Mouse (Mus musculus) monocyte, adult 5-6 weeks (primary cell): Measurements from ENCODE around the gene Prkca. TPM values are rescaled to one million over a fixed set of nuclear protein-coding genes. Genes with fewer than 3 reads are reported as not detected.

Experiments used
- ATAC-seq: fragments of 153-309, 156-312 bp; replicated peaks from 2 replicates; pipeline ENCODE4 v1.8.0; 2017; ENCODE audit warnings: mild to moderate bottlenecking; ENCODE audit not compliant: low TSS enrichment, insufficient number of reproducible peaks, severe bottlenecking, poor library complexity, low FRiP score
- total RNA-seq: library from RNA; stranded (forward); fragments of 200-1000, 200-491, 200-594 nt; gene quantifications from 3 replicates; pipeline ENCODE4 v1.2.3, GENCODE M21; 2017

The Prkca gene
- total RNA-seq, 1 experiment from 2014 or later = 10.1 TPM

DNA sequence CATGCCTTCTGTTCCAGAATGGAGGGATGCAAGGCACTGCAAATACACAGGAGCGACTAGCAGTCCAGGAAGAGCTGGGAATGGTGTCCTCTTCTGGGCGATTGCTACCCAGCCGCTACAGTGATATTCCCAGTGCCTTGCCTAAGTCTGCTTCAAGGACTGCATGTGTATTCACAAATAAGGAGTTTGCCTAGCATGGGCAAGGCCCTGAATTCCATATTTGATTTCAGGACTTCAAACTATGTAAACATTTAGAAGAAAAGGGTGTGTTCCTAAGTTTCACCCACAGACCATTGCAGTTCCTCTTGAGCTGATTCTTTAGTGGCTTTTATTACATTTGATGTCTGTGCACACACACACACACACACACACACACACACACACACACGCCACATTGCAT, 39.9 kb downstream of the Prkca start:
- ATAC-seq = no peak

GRCm38 (mm10) chr11:108301796-108302490, 41.8 kb downstream of the Prkca start:
- no peak for ATAC-seq

DNA sequence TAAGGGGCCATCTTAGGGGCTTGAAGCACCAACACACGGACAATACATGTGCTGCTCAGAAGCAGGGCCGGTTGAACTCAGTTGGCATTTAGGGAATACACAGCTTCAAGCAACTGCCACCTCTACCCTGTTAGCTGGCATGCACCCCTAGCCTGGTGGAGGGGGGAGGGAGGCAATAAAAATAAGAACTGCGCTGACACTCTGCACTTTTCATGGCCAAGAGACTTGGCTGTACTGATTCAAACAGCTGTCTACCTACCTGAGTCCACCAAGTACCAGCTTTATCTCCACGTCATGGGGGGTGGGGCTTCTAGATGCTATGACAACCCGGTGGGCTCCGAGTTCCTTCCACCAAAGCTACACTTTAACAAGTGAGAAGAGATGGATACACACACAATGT, 42.7 kb downstream of the Prkca start:
- no peak for ATAC-seq

- no peak for ATAC-seq
Measured at GRCm38 (mm10) chr11:108300443-108300842, 43.3 kb downstream of the Prkca start.

DNA sequence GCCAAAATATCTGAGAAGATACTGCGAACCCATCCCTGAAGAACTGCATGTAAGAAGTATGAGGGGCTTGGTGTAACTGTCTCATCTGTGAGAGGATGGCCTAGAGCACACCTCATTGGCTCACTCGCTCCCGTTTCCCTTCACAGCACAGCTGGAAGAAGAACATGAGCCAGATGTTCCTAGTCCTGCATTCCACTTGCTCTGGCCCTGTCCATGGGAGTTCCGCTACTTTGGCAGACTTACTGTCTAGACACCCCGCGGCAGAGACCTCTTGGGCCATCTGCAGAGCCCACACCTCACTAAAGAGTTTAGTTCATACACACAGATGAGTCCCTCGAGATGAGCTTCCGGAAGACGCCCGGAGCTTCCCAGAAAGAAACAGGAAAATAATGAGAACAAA, 43.8 kb downstream of the Prkca start:
- ATAC-seq = no peak

GRCm38 (mm10) chr11:108297956-108298355, 45.8 kb downstream of the Prkca start:
- ATAC-seq = no peak

GRCm38 (mm10) chr11:108295373-108295772, 48.4 kb downstream of the Prkca start:
- no peak for ATAC-seq

DNA sequence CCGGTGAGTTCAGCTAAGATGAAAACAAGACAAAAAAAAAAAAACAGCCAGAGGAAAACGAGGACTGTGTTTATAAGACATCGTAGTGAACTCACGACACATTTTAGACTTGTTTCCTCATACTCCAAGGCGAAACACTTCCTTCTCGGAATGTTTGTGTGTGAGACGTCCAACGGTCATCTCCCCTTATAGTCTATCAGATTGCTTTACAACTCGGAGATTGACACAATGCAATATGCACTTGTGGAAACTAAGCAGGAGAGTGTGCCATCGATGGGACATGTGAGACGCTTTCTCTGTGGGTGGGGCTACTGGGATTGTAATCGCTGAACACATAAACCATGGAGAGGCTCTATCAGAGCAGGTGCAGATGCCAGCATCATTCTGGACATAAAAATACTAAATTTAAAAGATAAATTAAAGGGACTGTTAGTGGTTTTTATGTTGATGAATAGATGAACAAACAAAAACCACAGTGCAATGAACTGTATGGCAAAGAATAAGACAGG, 49.4 kb downstream of the Prkca start:
- ATAC-seq = no peak

DNA sequence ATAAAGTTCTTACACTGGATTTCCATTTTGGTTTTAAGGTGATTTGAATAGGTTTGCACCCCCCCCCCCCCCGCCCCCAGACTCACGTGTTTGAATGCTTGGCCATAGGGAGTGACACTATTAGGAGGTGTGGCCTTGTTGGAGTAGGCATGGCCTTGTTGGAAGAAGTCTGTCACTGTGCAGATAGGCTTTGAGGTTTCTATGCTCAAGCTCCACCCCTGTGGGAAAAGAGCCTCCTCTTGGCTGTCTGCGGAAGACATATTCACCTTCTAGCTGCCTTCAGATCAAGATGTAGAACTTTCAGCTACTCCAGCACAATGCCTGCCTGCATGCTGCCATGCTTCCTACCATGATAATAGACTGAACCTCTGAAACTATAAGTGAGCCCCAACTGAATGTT, 49.9 kb downstream of the Prkca start:
- no peak for ATAC-seq

DNA sequence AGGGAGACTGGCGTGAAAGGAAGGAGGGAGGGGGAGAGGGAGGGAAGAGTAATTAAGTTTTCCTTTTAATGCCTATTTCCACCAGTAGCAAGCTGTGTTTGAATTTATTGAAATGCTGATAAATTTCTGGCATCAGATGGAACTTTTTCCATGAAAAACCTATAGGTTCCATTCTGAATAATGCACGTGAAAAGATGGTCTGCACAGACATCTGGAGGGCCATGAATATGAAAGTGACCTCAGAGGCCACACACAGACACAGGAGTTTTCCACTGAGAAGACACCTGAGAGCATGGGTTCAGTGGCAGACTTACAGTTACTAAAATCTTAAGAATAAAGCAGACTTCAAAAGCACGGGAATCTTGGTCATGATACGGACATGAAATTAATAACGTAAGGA, 54.5 kb downstream of the Prkca start:
- ATAC-seq = no peak

DNA sequence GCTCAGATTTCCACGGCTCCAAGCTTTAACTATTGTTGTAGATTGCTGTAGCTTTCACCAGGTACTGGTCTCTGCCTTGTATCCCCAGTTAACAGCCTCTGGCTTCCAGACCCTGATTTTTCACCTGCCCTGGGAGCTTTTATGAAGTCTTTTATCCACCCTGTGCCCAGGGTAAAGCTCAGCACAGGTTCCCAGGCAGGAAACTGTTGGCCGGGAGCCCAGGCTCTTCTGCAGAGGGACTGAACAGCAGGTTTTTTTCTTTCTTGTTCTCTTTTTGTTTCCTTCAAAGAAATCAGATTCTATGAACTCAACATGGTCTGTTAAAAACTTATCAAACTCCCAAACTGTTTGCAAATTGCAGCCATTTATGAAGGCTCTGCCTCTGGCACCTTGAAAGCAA, 56.4 kb downstream of the Prkca start:
- no peak for ATAC-seq

GRCm38 (mm10) chr11:108285046-108285445, 58.7 kb downstream of the Prkca start:
- no peak for ATAC-seq

GRCm38 (mm10) chr11:108282850-108283459, 60.8 kb downstream of the Prkca start:
- no peak for ATAC-seq

- ATAC-seq = no peak
Measured at GRCm38 (mm10) chr11:108279748-108280373, 63.9 kb downstream of the Prkca start.

- ATAC-seq = no peak
Measured at GRCm38 (mm10) chr11:108277096-108277495, 66.6 kb downstream of the Prkca start.

- no peak for ATAC-seq
Measured at GRCm38 (mm10) chr11:108276148-108276547, 67.6 kb downstream of the Prkca start.

GRCm38 (mm10) chr11:108274046-108274445, 69.7 kb downstream of the Prkca start:
- no peak for ATAC-seq

DNA sequence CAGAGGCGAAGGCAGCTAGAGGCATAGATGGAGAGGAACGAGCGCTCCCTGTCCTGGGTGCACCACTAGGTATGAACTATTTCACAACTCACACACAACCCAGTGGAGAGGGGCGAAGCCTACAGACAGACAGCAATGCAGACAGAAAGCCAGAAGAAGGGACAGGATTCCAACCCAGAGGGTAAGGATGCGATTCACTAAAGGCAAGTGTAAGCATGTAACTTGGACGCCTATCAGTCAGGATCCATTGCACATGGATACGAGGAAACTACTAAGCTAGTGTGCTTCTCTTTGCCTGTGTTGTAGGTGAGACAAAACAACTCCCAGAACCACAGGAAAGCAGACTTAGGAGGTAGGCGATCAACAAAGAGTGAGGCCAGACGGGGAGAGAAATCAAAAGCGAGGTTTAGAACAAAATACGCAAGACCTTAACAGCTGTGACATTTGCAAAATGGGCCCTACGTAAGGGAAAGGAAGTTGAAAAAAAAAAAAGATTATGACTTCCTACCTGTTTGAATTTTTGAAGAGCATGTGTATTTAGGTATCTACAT, 70.2 kb downstream of the Prkca start:
- ATAC-seq = no peak

GRCm38 (mm10) chr11:108272601-108273414, 70.9 kb downstream of the Prkca start:
- peak; percentile 41 for ATAC-seq
